Mouse (Mus musculus) forebrain, embryonic 10.5 days (tissue): ENCODE data around the gene Trabd2b. TPM values are rescaled to one million over a fixed set of nuclear protein-coding genes. Genes with fewer than 3 reads are reported as not detected.

Experiments
- DNase-seq: peaks from one replicate; pipeline ENCODE4 v3.0.0-alpha.2; 2017; ENCODE audit warnings: low spot score; ENCODE audit errors: extremely low spot score
- H3K27ac ChIP-seq: fragments of 300-500 bp; sonication (generic); 2 replicates; pipeline ENCODE4 v1.5.1; 2016; ENCODE audit warnings: mild to moderate bottlenecking
- H3K27me3 ChIP-seq: fragments of 300-500 bp; sonication (generic); 2 replicates; pipeline ENCODE4 v1.6.1; 2016; ENCODE audit warnings: mild to moderate bottlenecking; ENCODE audit not compliant: poor library complexity, severe bottlenecking
- H3K36me3 ChIP-seq: fragments of 300-500 bp; sonication (generic); replicated peaks from 2 replicates; pipeline ENCODE4 v1.6.1; 2016; ENCODE audit warnings: mild to moderate bottlenecking, moderate library complexity
- H3K4me1 ChIP-seq: fragments of 300-500 bp; sonication (generic); 2 replicates; pipeline ENCODE4 v1.6.1; 2016
- H3K4me3 ChIP-seq: fragments of 300-500 bp; sonication (generic); 2 replicates; pipeline ENCODE4 v1.5.1; 2016; ENCODE audit warnings: mild to moderate bottlenecking, moderate library complexity
- H3K9me3 ChIP-seq: fragments of 300-500 bp; sonication (generic); 2 replicates; pipeline ENCODE4 v1.6.1; 2016; ENCODE audit warnings: mild to moderate bottlenecking, moderate library complexity
- WGBS: fragments of 180-500 bp; shearing (Covaris S2); methylation state at CpG from one replicate; pipeline ENCODE4 v1.1.7; 2016; 5-methylcytosine and 5-hydroxymethylcytosine counted together
- polyA plus RNA-seq: library from polyadenylated mRNA; unstranded; fragments of >200 nt; fragmentation: Nextera tagmentation; extraction: Ambion mirVana; gene quantifications from 2 replicates; pipeline ENCODE4 v1.2.1, GENCODE M21; 2016

Trabd2b gene
- polyA plus RNA-seq, 1 experiment from 2014 or later = 1.0 TPM

DNA sequence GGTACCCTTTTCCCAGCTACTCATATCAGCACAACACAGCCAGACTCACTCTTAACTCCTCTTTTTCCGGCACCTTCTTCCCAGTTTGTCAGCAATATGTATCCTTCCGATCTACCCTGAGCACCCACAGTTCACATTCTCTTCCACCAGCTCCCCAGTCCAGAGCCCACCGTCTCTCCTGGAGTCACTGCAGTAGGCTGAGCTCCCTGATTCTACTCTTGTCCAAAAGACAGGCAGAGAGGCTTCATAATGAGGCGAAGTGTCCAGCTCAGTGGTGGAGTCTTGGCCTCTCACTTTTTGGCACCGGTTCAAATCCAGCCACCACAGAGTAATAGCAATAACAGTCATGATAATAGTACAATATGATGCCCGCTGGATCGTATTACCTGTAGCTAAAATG lies 133.5 kb downstream of the Trabd2b start:
- no peaks in the 10 kb centered on the region for H3K36me3 ChIP-seq
- no peaks in the 10 kb centered on the region for H3K9me3 ChIP-seq
- DNase-seq = no peak
- no peaks in the 10 kb centered on the region for H3K27me3 ChIP-seq
- H3K27ac ChIP-seq = no peak overlapping the region
- H3K4me3 ChIP-seq = no peak overlapping the region
- 93% methylated on average over 7 of the region's 7 CpGs for WGBS
- peaks cover 12% of the 10 kb centered on the region; the same call in 1 of the 2 replicates for H3K4me1 ChIP-seq

GRCm38 (mm10) chr4:114541221-114541620 lies 134.7 kb downstream of the Trabd2b start:
- Histone ChIP-seq H3K4me1 (peaks cover 12% of the 10 kb centered on the region; the same call in 1 of the 2 replicates), H3K9me3 (no peaks in the 10 kb centered on the region), H3K27ac (no peak overlapping the region), H3K27me3 (no peaks in the 10 kb centered on the region), H3K4me3 (no peak overlapping the region), H3K36me3 (no peaks in the 10 kb centered on the region)
- 83% methylated on average over 1 of the region's 1 CpGs for WGBS
- DNase-seq = no peak

DNA sequence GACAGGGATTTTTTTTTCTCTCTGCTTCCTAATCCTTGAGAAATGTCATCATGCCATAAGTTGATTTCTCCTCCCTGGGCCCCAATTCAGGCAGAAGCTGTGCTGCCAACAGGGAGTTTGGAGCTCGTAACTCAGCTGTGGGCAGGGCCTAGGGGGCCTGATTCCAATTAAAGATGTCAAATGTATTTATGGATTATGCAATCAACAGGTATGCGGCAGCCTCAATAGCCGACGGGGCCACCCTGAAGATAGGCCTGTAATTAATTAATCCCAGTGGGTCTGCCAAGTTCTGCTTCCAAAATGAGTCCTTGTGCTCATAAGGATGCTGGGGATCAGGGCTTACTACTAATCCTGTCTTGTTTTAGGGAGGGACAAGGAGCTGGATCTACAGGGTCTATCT lies 135.6 kb downstream of the Trabd2b start:
- no peaks in the 10 kb centered on the region for H3K27me3 ChIP-seq
- H3K4me3 ChIP-seq = no peak overlapping the region
- H3K36me3 ChIP-seq = no peaks in the 10 kb centered on the region
- DNase-seq = no peak
- 82% methylated on average over 4 of the region's 4 CpGs for WGBS
- H3K27ac ChIP-seq = no peak overlapping the region
- peaks cover 12% of the 10 kb centered on the region; the same call in 1 of the 2 replicates for H3K4me1 ChIP-seq
- no peaks in the 10 kb centered on the region for H3K9me3 ChIP-seq

DNA sequence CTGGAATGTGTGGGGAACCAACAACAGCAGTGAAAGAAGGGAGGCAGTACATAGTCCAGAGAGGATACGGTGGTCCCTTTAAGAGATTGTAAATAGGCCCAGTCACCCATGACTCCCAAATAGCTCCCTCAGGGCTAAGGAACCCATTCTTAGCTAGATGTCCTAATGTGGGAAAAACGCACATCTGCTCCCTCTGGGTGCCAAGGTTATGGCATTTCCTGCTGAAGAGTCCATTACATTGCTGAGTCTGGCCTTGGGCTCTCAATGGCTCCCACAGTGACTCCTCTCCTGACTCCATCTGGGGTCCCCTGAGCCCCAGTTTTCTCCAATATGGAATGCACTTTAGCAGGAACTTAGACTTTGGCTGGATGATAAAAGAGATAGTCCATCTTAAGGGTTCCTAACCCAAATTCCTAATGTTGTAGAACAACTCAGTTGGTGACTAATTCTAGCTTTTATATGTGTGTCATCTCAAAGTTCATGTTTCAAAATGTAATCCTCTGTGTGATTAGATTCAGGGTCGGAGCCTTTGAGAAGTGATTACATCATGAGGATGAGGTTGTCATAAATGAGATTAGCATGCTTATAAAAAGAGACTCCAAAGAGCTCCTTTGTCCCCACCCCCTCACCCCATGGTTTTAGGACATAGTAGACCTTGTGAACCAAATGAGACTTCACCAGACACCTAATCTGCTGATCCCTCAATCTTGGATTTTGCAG lies 139.1 kb downstream of the Trabd2b start:
- H3K36me3 ChIP-seq = no peaks in the 10 kb centered on the region
- WGBS = 86% methylated on average over 3 of the region's 3 CpGs

GRCm38 (mm10) chr4:114547658-114548448 lies 141.3 kb downstream of the Trabd2b start:
- Histone ChIP-seq H3K36me3 (no peaks in the 10 kb centered on the region), H3K27me3 (no peaks in the 10 kb centered on the region), H3K4me3 (no peak overlapping the region), H3K9me3 (no peaks in the 10 kb centered on the region), H3K27ac (no peak overlapping the region), H3K4me1 (peaks cover 13% of the 10 kb centered on the region)
- no peak for DNase-seq
- 89% methylated on average over 8 of the region's 8 CpGs for WGBS

More for the DNA sequence above, 139.1 kb downstream of the Trabd2b start:
- Histone ChIP-seq H3K27ac (no peak overlapping the region), H3K27me3 (no peaks in the 10 kb centered on the region), H3K4me1 (peaks cover 11% of the 10 kb centered on the region), H3K9me3 (no peaks in the 10 kb centered on the region), H3K4me3 (no peak overlapping the region)
- no peak for DNase-seq

- H3K9me3 ChIP-seq = no peaks in the 10 kb centered on the region
- 91% methylated on average over 3 of the region's 3 CpGs for WGBS
- peaks cover 13% of the 10 kb centered on the region for H3K4me1 ChIP-seq
- H3K36me3 ChIP-seq = no peaks in the 10 kb centered on the region
- H3K4me3 ChIP-seq = no peak overlapping the region
- DNase-seq = no peak
- H3K27me3 ChIP-seq = no peaks in the 10 kb centered on the region
- no peak overlapping the region for H3K27ac ChIP-seq
Observed at GRCm38 (mm10) chr4:114549487-114549886, 143.0 kb downstream of the Trabd2b start.

DNA sequence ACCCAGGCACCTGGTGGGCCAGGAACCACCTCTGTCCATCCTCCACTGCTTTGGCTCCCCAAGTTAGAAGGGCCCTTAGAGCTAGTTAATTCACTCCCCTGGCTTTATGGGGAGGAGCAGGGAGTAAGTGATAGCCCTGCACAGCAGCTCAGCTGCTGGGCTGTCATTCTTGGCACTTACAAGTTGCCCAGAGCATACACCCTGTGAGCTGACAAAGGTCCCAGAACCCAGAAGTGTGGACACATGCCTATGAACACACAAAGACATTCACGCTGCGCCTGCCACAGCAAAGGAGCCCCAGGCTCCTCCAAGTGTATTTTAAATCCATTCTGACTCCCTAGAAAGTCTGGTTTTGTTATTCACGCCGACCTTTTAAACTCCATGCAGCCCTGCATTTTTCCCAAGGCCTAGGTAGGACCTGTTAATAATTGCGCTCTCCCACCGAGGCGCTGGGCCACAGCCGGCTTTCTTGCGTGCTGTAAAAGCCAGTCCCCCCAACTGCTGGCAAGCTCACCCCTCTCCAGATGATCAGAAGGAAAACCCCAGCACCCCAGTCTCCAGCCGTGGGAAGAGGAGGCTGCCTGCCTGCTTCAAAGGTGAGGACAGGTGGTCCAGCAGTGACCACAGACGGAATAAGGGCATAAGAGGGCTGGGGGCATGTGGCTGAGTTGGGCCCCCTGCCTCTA lies 144.1 kb downstream of the Trabd2b start:
- 56% methylated on average over 11 of the region's 11 CpGs for WGBS
- peak overlapping the region; percentile 51; the same call in 1 of the 2 replicates for H3K27ac ChIP-seq
- no peaks in the 10 kb centered on the region for H3K36me3 ChIP-seq
- no peak overlapping the region for H3K4me3 ChIP-seq
- H3K27me3 ChIP-seq = no peaks in the 10 kb centered on the region
- peaks cover 13% of the 10 kb centered on the region for H3K4me1 ChIP-seq
- no peak for DNase-seq
- no peaks in the 10 kb centered on the region for H3K9me3 ChIP-seq

- Histone ChIP-seq H3K9me3 (no peaks in the 10 kb centered on the region), H3K4me1 (peaks cover 20% of the 10 kb centered on the region), H3K36me3 (no peaks in the 10 kb centered on the region), H3K27me3 (no peaks in the 10 kb centered on the region), H3K27ac (no peak overlapping the region), H3K4me3 (no peak overlapping the region)
- 89% methylated on average over 5 of the region's 5 CpGs for WGBS
- DNase-seq = no peak
Observed at GRCm38 (mm10) chr4:114556880-114557279, 150.4 kb downstream of the Trabd2b start.

- no peak for DNase-seq
- 59% methylated on average over 6 of the region's 6 CpGs for WGBS
- Histone ChIP-seq H3K27me3 (no peaks in the 10 kb centered on the region), H3K9me3 (no peaks in the 10 kb centered on the region), H3K27ac (no peak overlapping the region), H3K4me3 (no peak overlapping the region), H3K4me1 (peaks cover 20% of the 10 kb centered on the region), H3K36me3 (no peaks in the 10 kb centered on the region)
Observed at GRCm38 (mm10) chr4:114557731-114558130, 151.2 kb downstream of the Trabd2b start.

DNA sequence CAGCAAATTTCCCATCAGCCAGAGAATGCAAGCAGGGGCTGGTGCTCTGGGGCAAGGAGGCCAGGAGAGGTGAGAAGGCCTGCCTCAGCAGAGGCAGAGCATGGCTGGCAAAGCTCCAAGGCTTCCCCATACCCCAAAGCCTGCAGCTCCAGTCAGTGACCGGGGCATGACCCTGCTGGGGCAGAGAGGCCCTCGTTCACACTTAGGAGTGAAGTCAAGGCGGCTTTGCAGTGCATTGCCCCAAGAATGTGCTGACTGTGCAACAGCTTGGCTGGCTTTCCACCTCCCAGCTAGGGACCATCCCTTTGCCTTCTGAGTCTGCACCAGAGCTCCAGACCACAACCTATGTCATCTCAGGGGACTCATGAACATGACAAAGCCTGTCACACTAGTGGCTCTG lies 152.0 kb downstream of the Trabd2b start:
- Histone ChIP-seq H3K9me3 (no peaks in the 10 kb centered on the region), H3K36me3 (no peaks in the 10 kb centered on the region), H3K27me3 (no peaks in the 10 kb centered on the region), H3K4me3 (no peak overlapping the region), H3K4me1 (peaks cover 20% of the 10 kb centered on the region), H3K27ac (peak overlapping the region; percentile 51; the same call in 1 of the 2 replicates)
- DNase-seq = no peak
- 55% methylated on average over 3 of the region's 3 CpGs for WGBS

DNA sequence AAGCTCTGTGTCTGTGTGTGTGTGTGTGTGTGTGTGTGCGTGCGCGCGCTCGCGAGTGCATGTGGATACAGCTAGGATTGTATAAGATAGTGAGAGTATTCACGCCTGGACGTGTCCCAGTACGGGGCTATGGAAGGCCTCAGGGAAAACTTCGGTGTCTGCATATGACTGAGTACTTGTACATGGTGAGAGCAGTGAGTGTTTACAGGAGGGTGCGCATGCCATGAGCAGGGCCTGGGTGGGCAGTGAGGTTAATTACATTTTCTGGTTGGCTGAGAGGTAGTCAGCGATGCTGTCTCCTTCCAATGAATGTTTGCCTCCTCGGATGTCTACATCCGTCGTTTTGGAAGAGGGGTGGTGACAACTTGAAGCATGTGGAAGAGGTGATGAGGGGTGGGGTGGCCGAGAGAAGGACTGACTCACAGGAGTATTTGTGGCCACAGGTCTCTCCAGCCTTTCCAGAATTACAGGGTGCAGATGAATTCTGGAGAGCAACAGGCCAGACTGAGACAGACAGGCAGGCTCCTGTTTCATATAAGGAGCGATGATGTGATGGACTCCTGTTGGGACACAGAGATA lies 154.2 kb downstream of the Trabd2b start:
- no peak overlapping the region for H3K27ac ChIP-seq
- H3K36me3 ChIP-seq = no peaks in the 10 kb centered on the region
- no peaks in the 10 kb centered on the region for H3K27me3 ChIP-seq
- peaks cover 33% of the 10 kb centered on the region for H3K4me1 ChIP-seq
- 88% methylated on average over 17 of the region's 17 CpGs for WGBS
- H3K9me3 ChIP-seq = no peaks in the 10 kb centered on the region
- no peak for DNase-seq
- H3K4me3 ChIP-seq = no peak overlapping the region

DNA sequence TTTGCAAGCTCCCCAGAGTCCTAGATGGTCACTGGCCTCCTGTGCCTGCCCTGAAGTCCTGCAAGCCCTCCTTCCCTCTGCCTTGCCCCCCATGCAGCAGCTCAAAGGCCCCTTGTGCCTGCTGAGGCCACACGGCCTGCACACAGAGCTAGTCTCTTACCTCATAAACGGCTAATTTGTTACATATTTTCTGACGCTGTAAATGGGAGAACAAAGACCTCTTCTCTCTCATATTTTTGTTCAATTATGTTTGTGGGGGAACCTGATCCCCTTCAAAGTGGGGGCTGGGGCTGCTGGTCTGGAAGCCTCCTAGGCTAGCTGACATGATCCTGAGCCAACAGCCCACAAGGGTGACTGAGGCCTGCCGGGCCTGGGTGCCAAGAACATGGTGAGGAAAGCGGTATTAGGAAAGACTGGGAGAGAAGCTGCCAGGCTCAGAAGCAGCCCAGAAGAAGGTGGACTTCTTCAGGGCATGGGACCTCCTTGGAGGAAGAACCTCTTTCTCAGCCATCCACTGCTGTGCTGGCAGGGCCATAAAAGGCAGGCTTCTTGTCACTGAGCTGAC lies 157.7 kb downstream of the Trabd2b start:
- Histone ChIP-seq H3K27me3 (no peaks in the 10 kb centered on the region), H3K9me3 (no peaks in the 10 kb centered on the region), H3K27ac (peak overlapping the region; percentile 77), H3K36me3 (no peaks in the 10 kb centered on the region), H3K4me3 (no peak overlapping the region), H3K4me1 (peaks cover 30% of the 10 kb centered on the region)
- WGBS = 64% methylated on average over 5 of the region's 5 CpGs
- DNase-seq = no peak
